Mouse (Mus musculus): ENCODE measurements around the gene Rhot2. TPM values are rescaled to one million over a fixed set of nuclear protein-coding genes. Genes with fewer than 3 reads are reported as not detected.

Gene Rhot2
- 15.2 and 16.1 TPM in 2 replicates for polyA plus RNA-seq (2015; fragmentation: Nextera tagmentation; extraction: Ambion mirVana)

DNA sequence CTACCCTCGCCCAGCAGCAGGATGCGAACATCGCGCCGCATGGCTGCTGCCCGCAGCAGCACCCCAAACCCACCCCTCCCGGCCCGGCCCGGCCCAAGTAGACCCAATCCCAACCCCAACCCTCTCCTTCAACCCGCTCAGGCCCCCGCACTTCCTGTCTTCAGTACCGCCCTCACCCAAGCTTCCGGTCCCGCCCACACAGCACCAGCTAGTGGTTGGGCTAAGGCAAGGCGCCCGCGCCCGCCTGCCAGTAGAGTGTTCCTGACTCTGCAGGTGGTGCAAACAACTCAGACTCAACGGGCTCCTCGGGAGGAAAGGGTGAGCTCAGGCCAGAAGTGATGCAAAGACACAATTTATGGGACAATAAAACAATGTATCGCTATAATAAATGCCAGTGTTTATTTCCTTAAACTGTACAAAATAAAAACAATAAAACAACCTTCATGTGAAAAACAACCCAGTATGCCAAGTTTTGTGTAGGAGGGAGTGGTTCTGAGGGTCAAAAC, at the start of gene Rhot2:
TSS of gene Rhot2 (minus strand) at position 456 of the 506 bp plus-strand sequence.
- H3K27me3 ChIP-seq, result no peaks in the 10 kb centered on the region
- under 1% methylated on average over 21 of the region's 21 CpGs for WGBS
- peak within 1 kb of the TSS; percentile 84 for H3K4me3 ChIP-seq
- H3K9me3 ChIP-seq, result no peaks in the 10 kb centered on the region
- ATAC-seq (replicated peaks), result peak; percentile 96
- H3K4me2 ChIP-seq (replicated peaks), result peak within 1 kb of the TSS; percentile 93
- peaks cover 19% of the 10 kb centered on the region for H3K4me1 ChIP-seq
- H3K27ac ChIP-seq (replicated peaks), result peak within 1 kb of the TSS; percentile 73
- peak within 1 kb of the TSS; percentile 78 for H3K9ac ChIP-seq (replicated peaks)
- H3K36me3 ChIP-seq, result peaks cover 26% of the 10 kb centered on the region

- peak; percentile 84 for ATAC-seq (replicated peaks)
- H3K9ac ChIP-seq (replicated peaks), result no peak overlapping the region
Measured at GRCm38 (mm10) chr17:25893975-25894617, 49.4 kb upstream of the Rhot2 start.

GRCm38 (mm10) chr17:25888837-25889236, 44.2 kb upstream of the Rhot2 start:
- no peak overlapping the region for H3K9ac ChIP-seq (replicated peaks)
- no peak overlapping the region for H3K4me3 ChIP-seq
- peaks cover 22% of the 10 kb centered on the region for H3K36me3 ChIP-seq
- no peaks in the 10 kb centered on the region for H3K27me3 ChIP-seq
- ATAC-seq (replicated peaks), result no peak
- H3K4me1 ChIP-seq, result no peaks in the 10 kb centered on the region
- H3K27ac ChIP-seq (replicated peaks), result peak overlapping the region; percentile 48; the same call in 1 of the 2 replicates
- 75% methylated on average over 3 of the region's 3 CpGs for whole genome bisulfite sequencing
- no peak overlapping the region for H3K4me2 ChIP-seq (replicated peaks)
- no peaks in the 10 kb centered on the region for H3K9me3 ChIP-seq

More at GRCm38 (mm10) chr17:25893975-25894617, 49.4 kb upstream of the Rhot2 start:
- Histone ChIP-seq H3K4me1 (peaks cover 6% of the 10 kb centered on the region), H3K4me3 (no peak overlapping the region), H3K27ac (replicated peaks) (peak overlapping the region; percentile 67), H3K9me3 (no peaks in the 10 kb centered on the region), H3K27me3 (no peaks in the 10 kb centered on the region), H3K4me2 (replicated peaks) (no peak overlapping the region), H3K36me3 (peaks cover 8% of the 10 kb centered on the region; the same call in 1 of the 2 replicates)
- 37% methylated on average over 2 of the region's 2 CpGs for WGBS

GRCm38 (mm10) chr17:25887467-25887866, 42.8 kb upstream of the Rhot2 start:
- Histone ChIP-seq H3K4me1 (no peaks in the 10 kb centered on the region), H3K4me3 (no peak overlapping the region), H3K27me3 (no peaks in the 10 kb centered on the region), H3K9ac (replicated peaks) (no peak overlapping the region), H3K9me3 (no peaks in the 10 kb centered on the region), H3K4me2 (replicated peaks) (no peak overlapping the region), H3K36me3 (peaks cover 30% of the 10 kb centered on the region), H3K27ac (replicated peaks) (0 out of 2 replicates have a peak overlapping the region, but pooled peaks have one; percentile 31)
- ATAC-seq (replicated peaks), result no peak
- 79% methylated on average over 10 of the region's 10 CpGs for WGBS

DNA sequence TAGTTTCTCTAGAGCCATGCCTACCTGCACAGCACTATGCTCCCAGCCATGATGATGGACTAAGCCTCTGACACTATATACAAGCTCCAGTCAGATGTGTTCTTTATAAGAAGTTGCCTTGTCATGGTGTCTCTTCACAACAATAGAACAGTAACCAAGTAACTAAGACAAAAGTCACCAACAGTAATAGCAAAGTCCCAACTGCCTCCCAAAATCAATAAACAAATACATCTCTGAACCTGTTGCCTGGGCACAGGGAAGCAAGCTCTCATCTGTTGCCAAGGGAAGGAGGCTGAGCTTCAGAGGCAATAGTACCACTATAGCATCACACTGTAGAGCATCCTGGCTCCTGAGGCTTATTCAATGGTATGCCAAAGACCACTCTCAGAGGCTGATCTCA, 42.2 kb upstream of the Rhot2 start:
- H3K9ac ChIP-seq (replicated peaks), result no peak overlapping the region
- H3K4me1 ChIP-seq, result no peaks in the 10 kb centered on the region
- H3K9me3 ChIP-seq, result no peaks in the 10 kb centered on the region
- H3K4me2 ChIP-seq (replicated peaks), result no peak overlapping the region
- no peak for ATAC-seq (replicated peaks)
- no peaks in the 10 kb centered on the region for H3K27me3 ChIP-seq
- peaks cover 32% of the 10 kb centered on the region for H3K36me3 ChIP-seq
- H3K27ac ChIP-seq (replicated peaks), result no peak overlapping the region
- no peak overlapping the region for H3K4me3 ChIP-seq

- Histone ChIP-seq H3K9ac (replicated peaks) (no peak overlapping the region), H3K27me3 (no peaks in the 10 kb centered on the region), H3K4me2 (replicated peaks) (no peak overlapping the region), H3K36me3 (peaks cover 30% of the 10 kb centered on the region), H3K4me3 (no peak overlapping the region), H3K9me3 (no peaks in the 10 kb centered on the region), H3K4me1 (peaks cover 2% of the 10 kb centered on the region; the same call in 1 of the 2 replicates), H3K27ac (replicated peaks) (no peak overlapping the region)
- ATAC-seq (replicated peaks), result no peak
- 75% methylated on average over 4 of the region's 4 CpGs for WGBS
Measured at GRCm38 (mm10) chr17:25885636-25886035, 41.0 kb upstream of the Rhot2 start.

GRCm38 (mm10) chr17:25883824-25884223, 39.2 kb upstream of the Rhot2 start:
- H3K4me2 ChIP-seq (replicated peaks), result no peak overlapping the region
- peaks cover 32% of the 10 kb centered on the region for H3K36me3 ChIP-seq
- peaks cover 8% of the 10 kb centered on the region for H3K4me1 ChIP-seq
- no peak overlapping the region for H3K4me3 ChIP-seq
- no peak overlapping the region for H3K9ac ChIP-seq (replicated peaks)
- WGBS, result 92% methylated on average over 3 of the region's 3 CpGs
- H3K9me3 ChIP-seq, result no peaks in the 10 kb centered on the region
- H3K27me3 ChIP-seq, result no peaks in the 10 kb centered on the region
- no peak for ATAC-seq (replicated peaks)
- H3K27ac ChIP-seq (replicated peaks), result no peak overlapping the region

GRCm38 (mm10) chr17:25883268-25883667, 38.6 kb upstream of the Rhot2 start:
- no peak overlapping the region for H3K4me2 ChIP-seq (replicated peaks)
- ATAC-seq (replicated peaks), result no peak
- no peak overlapping the region for H3K9ac ChIP-seq (replicated peaks)
- H3K4me1 ChIP-seq, result peaks cover 8% of the 10 kb centered on the region
- no peaks in the 10 kb centered on the region for H3K9me3 ChIP-seq
- no peak overlapping the region for H3K4me3 ChIP-seq
- H3K27me3 ChIP-seq, result no peaks in the 10 kb centered on the region
- WGBS, result 80% methylated on average over 8 of the region's 8 CpGs
- peaks cover 37% of the 10 kb centered on the region for H3K36me3 ChIP-seq
- no peak overlapping the region for H3K27ac ChIP-seq (replicated peaks)

GRCm38 (mm10) chr17:25882306-25882705, 37.7 kb upstream of the Rhot2 start:
- Histone ChIP-seq H3K27me3 (no peaks in the 10 kb centered on the region), H3K4me2 (replicated peaks) (no peak overlapping the region), H3K9me3 (no peaks in the 10 kb centered on the region), H3K9ac (replicated peaks) (no peak overlapping the region), H3K4me3 (no peak overlapping the region), H3K4me1 (peaks cover 11% of the 10 kb centered on the region), H3K36me3 (peaks cover 41% of the 10 kb centered on the region), H3K27ac (replicated peaks) (no peak overlapping the region; the same call in 1 of the 2 replicates)
- WGBS, result 51% methylated on average over 5 of the region's 5 CpGs
- no peak for ATAC-seq (replicated peaks)

- no peak overlapping the region for H3K9ac ChIP-seq (replicated peaks)
- H3K36me3 ChIP-seq, result peaks cover 40% of the 10 kb centered on the region
- no peaks in the 10 kb centered on the region for H3K27me3 ChIP-seq
- no peak overlapping the region for H3K4me3 ChIP-seq
- no peak for ATAC-seq (replicated peaks)
- H3K4me2 ChIP-seq (replicated peaks), result no peak overlapping the region
- 29% methylated on average over 4 of the region's 4 CpGs for WGBS
- no peaks in the 10 kb centered on the region for H3K9me3 ChIP-seq
- H3K27ac ChIP-seq (replicated peaks), result 0 out of 2 replicates have a peak overlapping the region, but pooled peaks have one; percentile 1
- H3K4me1 ChIP-seq, result peaks cover 16% of the 10 kb centered on the region
Measured at GRCm38 (mm10) chr17:25881691-25882090, 37.0 kb upstream of the Rhot2 start.

DNA sequence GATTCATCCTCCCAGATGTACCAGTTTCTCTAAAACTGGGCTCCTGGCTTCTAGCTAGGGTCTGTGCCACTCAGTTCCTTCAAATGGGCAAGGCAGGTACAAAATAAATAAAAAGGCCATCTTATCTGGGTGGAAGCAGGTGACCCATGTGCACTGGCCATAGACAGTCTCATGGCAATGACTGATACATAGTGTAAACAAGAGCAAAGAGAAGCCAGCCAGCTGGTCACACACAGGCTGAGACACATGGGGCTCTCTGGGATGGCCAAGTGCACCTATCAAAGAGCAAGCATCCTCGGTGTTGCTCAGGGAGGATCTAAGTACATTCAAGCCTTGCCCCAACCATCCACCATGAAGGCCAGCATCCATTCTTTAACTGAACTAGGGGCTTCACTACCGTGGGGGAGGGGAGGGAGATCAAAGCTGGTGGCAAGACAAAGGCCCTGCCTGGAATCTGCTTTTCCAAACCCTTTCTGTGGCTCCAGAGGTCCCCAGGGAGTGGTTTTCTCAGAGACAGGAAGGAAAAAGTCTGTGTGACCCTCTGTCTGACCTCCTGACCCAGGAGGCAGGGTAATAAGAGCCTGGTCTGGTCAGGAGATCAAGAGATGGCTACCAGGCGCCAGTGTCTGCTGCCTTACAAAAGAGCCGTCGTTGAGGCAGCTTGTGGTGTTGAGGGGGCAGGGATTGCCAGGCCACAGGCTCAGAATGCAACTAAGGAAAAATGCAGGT, 36.4 kb upstream of the Rhot2 start:
- 8% methylated on average over 5 of the region's 5 CpGs for WGBS
- no peak for ATAC-seq (replicated peaks)
- Histone ChIP-seq H3K27ac (replicated peaks) (0 out of 2 replicates have a peak overlapping the region, but pooled peaks have one; percentile 1), H3K4me1 (peaks cover 22% of the 10 kb centered on the region), H3K4me3 (no peak overlapping the region), H3K9me3 (no peaks in the 10 kb centered on the region), H3K27me3 (no peaks in the 10 kb centered on the region), H3K4me2 (replicated peaks) (no peak overlapping the region), H3K9ac (replicated peaks) (no peak overlapping the region), H3K36me3 (peaks cover 40% of the 10 kb centered on the region)

DNA sequence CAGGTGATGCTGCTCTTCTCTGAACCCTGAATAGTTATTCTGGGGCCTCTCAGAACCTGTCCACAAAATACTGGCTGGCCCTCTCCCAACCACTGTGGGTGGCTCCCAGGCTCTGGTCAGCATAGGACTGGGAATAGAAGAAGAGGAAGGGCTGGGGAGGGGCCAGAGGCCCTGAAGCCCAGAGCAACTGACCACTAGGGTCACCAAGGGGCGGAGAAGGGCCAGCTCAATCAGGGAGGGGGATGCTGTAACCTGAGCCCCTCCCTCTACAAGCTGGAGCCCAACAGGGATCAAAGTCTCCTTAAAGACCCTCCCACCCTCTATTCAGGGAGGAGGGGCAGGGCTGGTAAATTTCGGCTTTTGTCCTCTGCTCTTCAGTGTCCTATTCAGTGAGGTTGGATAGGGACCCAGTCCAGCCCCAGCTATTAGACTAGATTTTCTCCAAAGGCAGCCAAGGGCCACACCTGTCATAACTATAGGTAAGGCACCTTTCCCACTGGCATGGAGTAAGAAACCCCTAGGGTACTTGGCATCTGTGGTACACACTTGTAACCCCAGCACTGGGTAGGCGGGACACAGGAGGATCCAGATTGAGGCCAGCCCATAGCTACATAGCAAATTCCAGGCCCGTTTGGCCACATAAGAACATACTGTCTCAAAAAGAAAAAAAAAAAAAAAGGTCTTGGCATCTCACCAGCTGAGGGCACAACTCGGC, 35.7 kb upstream of the Rhot2 start, which contains the start of gene Wfikkn1:
TSS of gene Wfikkn1 (minus strand) at position 663 of the 715 bp plus-strand sequence.
- H3K27me3 ChIP-seq, result no peaks in the 10 kb centered on the region
- ATAC-seq (replicated peaks), result no peak
- 0 out of 2 replicates have a peak within 1 kb of the TSS, but pooled peaks have one; percentile 1 for H3K27ac ChIP-seq (replicated peaks)
- no peak within 1 kb of the TSS for H3K4me3 ChIP-seq
- peaks cover 40% of the 10 kb centered on the region for H3K36me3 ChIP-seq
- no peak within 1 kb of the TSS for H3K4me2 ChIP-seq (replicated peaks)
- 28% methylated on average over 5 of the region's 5 CpGs for WGBS
- H3K4me1 ChIP-seq, result peaks cover 26% of the 10 kb centered on the region
- H3K9me3 ChIP-seq, result no peaks in the 10 kb centered on the region
- H3K9ac ChIP-seq (replicated peaks), result no peak within 1 kb of the TSS

Measured in forebrain, embryonic 15.5 days (tissue).